Mouse (Mus musculus): ENCODE results near the gene Ilkap.

Gene Ilkap

DNA sequence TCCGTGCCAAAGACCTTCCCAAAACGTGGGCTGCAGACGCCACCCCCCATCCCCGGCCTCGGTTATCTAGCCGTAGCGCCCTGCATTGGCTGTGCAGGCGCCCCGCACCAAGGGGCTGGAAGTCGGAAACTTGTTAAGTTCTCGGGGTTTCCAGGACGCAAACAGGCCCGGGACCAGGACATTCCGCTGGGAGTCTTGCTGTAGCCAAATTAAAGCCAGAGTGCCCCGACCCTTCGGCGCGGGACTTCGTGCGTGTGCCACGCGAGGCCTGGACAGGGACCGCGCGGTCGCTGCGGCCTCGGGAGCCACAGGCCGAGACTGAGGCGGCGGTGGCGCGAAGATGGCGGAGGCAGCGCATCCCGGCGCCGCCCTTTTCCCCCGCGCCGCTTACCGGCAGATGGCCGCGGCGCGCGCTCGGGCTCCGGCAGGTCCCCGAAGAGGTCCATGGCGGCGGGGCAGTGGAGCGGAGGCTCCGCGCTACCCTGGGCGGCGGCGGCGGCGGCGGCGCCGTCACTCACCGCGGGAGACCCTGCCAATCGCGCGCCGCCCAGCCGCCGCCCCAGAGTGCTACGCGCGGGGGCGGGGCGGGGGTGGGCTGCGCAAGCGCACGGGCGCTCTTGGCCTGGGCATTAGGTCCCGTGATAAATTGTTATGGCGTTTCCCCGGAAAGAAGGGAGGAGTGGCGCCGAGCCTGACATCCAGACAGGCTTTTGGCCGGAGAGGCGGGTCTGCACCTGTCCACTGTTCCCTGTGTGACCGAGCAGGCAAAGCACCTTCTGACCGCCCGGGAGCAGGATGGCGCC lies at the start of gene Ilkap:
Gene Ilkap, minus strand, starts transcription at position 556 of the 803 bp plus-strand sequence.
- peak; percentile 92 for DNase-seq

DNA sequence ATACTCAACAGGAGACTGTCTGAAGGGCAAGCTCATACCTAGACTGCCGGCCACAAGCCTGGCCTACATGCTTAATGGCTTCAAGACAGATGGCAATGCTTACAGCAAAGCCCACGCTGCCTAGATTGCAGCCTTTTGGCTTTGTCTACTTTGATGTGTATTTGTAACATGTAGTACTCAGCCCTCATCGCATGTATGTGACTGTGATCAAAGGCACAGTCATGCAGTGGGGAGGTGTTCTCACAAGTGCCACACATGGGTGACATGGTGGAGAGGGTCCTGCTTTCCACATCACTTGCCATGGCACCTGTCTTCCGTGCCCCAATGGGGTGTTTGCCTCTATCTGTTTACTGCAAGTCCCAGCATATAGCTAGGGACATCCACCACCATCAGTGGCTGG lies 47.9 kb upstream of the Ilkap start:
- no peak for DNase-seq

DNA sequence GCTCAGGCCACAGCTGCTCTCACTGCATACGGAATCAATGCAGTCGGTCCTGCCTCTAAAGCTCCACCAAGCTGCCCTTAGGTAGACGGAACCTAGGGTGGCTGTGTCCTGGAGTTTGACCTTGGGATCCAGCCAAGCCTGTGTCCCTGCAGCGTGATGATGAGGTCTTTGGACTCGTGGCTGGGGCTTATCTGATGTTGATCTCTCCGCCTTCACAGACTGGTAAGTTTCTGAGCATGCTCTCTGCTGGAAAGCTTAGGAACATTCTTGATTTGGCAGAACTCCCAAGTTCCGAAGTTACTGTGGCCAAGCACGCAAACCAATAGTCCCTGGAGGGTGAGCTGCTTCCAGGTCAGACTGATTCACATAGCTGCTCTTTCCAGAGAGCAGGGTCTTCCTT lies 47.4 kb upstream of the Ilkap start:
- no peak for DNase-seq

DNA sequence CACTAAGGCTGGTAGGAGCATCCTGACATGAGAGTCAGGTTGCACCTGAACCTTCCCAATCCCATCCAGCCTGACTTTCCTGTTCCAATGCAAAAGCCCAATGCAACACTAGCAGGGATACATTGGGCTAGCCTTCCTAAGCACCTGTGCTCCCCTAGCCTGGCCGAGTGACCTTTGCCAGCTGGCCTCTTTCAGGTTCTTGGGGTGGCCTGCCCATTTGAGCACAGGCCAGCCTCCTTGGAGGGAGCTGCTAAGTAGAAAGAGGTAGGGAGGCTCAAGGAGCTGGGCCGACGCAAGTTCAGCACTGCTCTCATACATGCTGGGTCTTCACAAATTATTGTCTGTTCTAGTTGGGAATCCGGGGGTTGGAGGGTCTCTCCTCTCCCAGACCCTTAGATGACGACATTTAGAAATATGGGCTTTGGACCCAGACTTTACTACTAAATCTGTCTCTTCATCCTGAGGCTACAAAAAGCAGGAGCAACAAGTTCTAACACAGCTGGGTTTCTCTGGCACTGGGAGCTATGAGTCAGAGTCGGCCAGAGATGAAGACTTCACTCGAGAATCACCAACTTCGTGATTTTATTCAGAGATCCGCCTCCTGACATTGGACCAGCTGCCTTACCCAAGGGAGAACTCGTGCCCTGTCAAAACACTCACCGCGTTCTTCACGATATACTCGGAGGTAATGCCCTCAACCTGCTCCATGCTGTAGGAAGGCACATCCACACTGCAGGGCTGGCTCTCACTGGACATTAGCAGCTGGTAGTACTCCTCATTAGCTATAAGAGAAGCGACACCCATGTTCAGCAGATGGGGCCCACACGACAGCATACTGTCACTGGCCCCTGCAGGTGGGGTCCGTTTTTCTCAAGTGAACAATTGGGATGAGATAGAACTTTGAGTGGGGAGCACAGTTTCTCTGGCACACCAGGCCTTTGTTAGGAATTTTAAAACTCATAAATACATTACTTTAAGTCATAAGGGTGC lies 46.5 kb upstream of the Ilkap start:
- no peak for DNase-seq

DNA sequence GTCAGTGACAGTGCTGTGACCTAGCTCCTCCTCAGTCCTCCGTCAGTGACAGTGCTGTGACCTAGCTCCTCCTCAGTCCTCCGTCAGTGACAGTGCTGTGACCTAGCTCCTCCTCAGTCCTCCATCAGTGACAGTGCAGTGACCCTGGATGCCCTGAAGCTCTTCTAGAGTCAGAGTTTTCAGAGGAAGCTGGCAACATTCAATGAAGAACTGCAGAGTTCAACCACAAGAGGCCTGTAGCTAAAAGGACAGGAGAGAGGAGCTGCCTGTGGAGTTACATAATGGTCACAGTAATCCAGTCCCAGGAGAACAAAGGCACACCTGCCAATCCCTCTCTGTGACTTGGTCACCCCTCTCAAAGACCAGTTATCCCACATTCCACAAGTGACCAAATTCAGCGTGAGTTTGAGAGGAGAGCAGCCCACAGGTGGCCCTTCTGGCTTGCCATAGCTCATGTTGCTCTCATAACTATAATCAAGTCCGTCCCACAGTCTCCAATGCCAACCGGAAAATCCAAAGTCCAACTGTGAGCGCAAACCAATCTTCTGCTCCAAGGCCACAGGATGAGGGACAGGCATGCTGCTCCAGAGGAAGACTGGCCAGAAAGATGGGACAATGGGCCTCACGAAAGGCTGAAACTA lies 43.9 kb upstream of the Ilkap start:
- no peak for DNase-seq

DNA sequence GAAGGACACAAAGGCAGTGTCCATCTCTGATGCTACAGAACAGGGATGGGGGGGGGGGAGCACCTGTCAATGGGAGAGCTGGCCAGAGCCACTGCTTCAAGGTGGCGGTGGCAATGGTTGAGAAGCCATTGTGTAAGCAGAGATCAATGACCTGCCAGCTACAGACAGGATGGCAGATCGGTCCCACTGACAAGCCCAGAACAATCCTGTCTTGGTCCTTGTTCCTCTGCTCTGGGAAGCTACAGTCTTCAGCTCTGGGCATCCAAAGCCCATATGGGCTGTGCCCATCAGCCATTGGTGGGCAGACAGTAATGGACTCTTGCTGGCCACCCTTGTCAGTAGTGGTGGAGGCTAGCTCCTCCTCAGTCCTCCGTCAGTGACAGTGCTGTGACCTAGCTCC lies 43.2 kb upstream of the Ilkap start:
- DNase-seq, result no peak

DNA sequence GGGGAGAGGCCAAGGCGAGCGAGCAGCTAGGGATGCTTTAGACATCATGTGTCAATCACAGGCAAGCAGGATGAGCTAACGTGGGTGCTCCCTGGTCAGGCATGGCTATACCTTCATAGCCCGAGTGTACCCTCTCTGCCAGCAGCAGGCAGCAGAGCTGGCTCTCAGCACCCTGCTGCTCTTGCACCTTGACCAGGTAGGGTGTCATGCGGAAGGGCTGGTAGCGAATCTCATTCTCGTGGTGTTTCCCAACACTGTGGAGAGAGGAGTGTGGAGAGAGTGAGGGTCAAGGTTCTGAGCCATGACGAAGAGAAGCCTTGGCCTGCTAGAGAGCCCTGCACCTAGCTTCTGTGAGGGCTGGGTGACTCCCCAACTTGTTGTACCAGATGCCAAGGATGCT lies 41.2 kb upstream of the Ilkap start:
- DNase-seq, result no peak

DNA sequence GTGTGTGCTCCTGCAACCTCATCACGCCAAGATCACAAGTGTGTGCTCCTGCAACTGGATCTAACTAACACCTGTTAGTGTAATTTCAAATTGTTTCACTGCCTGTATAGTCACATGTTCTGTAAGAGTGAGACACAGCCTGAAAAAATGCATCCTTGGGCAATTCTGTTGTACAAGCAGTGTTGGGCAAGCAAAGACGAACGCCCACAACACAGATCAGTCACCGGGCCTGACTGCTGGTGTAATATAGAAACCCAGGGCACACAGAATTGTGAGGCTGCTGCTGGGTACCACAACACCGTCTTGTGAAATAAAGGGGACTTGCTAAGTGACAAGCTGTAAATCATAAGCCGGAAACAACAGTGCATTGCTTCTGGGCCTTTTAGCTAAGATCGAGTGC lies 39.0 kb upstream of the Ilkap start:
- DNase-seq, result no peak

DNA sequence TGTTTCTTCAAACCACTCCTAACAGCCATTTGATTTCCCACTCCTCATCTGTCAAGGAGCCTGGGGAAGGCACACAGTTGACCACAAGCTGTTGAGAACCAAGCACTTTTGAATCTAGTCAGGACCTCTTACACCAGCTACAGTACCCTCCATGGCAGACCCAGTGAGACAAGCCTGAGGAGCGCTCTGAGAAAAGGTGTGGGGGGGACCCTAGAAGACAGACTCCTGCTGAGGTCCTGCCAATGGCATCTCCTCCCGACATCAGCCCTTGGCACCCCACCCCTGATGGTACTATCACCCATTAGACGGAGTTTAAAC lies 38.4 kb upstream of the Ilkap start:
- DNase-seq, result no peak

DNA sequence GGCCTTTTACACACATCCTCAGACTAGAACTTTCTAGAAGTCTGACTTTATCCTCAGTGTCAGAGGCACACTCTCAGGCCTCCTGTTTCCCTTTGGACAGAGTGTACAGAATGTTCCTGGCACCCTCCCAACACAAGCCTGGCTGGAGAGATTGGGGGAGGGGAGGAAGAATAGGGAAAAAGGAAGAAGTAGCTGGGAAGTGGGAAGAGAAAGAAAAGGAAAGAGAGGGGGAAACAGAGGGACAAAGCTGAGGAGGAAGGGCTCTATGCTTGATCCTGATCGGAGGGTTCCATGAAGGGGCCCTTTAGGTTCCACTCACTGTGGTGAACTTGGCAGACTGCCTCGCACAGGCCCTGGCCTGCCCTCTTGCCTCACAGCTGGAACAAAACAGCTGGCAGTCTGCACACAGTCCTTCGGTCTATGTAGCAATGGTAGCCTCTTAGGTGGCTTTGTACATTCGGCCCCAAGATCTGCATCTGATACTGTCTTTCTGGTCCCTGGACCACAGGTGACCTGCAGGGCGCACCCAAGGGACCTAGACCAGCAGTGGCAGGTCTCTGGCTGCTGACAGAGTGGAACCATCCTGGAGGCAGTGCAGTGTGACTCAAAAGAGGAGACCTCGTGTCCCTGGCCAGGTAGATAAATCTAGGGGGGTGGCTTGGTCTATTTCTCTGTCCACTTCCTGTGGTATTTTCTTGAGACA lies 37.9 kb upstream of the Ilkap start:
- no peak for DNase-seq

DNA sequence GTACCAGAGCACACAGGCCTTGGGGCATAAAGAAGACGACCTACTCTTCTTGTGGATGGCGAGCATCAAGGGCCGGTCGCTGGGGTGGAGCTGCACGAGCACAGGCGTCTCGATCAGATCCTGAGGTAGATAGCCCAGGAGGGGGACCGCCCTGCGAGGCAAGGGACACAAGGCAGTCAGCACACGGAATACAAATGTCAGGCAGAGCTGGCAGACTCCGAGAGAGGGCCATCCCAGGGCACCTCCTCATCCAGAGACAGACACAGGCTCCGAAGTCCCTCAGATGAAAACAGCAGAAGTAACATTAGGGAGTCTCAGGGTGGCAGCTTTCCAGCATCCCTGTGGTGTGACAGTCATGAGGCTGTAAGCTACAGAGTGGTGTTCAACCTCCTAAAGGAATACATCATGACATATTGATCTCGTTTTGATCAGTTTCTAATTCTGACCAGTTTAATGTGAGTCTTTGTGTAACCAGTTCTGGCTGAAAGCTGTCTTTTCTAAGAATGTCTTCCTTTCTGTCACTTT lies 37.1 kb upstream of the Ilkap start:
- no peak for DNase-seq

DNA sequence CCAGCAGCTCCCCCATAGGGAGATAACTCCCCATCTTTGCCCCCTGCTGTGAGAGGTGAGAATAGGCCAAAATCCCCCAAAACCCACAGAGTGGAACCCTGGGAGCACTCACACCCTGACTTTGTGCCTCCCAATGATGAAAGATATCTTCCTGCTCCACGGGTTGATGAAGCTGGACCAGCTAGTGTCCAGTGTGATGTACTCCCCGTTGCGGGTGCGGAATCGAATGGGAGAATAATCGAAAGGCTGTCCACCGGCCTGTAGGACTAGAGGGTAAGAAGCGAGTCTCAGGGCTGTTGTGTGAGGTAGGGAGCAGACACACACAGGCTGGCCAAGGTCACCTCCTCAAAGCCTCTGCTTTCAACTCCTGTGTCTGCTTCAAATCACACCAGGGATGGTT lies 36.3 kb upstream of the Ilkap start:
- no peak for DNase-seq

DNA sequence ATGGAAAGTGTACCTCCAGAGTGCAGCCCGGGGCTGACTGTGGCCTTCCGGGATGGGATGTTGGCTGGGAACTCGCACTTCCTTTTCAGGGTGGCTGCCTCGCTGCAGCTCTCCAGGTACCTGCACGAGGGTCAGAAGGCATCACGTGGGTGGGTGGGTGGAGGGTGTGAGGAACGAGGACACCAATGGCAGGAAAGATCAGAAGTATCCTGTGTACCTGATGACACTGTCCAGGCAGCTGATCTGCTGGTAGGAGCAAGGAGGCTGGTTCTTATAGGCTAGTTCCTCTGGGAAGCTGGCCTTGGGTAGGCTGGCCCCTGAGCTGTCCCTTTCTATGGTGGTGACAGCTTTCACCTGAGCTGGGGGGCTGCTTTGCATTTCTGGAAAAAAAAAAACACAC lies 32.1 kb upstream of the Ilkap start:
- DNase-seq, result no peak

DNA sequence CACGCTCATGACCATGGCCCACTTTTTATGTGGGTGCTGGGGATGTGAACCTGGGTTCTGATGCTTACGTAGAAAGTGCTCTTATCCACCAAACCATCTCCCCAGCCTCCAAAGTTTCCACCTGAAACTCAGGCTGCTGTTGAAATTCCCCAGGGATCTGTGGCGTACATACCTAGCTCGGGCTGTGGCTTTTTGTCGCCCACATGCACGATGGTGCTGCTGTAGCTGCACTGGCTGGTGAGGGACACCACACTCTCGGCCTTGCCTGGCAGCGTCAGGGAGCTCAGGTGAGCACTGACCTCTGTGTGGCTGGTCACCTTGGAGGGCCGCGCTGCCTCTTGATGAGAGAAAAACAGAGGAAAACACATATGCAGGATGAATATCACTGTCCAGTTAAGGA lies 30.6 kb upstream of the Ilkap start:
- DNase-seq, result no peak

DNA sequence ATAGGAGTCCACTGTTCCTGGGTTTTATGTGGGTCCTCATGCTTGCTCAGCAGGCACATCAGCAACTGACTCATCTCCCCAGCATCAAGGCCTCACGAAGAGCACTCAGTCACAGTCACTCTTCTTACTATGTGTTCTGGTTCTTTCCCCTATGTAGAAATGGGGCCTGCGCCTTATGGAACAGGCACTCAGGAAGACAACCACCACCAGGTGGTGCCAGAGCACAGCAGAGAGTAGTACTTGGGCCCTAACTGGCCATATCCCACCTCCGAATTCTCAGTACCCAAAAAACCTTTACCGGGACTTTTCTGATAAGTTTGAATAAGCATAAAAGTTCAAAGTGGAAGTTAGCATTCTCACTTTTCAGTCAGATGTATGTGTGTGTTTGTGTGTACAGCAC lies 30.0 kb upstream of the Ilkap start:
- peak; percentile 61 for DNase-seq

DNA sequence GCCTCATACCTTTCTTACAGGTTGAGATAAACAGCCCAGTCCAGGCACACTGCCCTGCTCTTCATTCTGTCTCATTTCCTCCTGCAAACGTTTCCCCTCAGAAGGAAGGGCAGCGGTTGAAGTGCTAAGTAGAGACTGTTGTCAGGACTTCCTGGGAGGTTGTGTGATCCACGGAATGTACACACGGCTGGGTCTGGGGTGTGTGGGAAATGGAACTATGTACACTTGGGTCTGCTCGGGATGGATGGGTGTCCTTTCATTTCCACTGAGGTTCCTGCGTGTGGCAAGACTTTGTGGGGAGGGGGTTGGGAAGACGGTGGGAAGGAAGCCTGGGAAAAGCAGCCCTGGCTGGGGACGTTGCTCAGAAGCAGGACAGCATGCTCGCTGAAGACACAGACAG lies 27.8 kb upstream of the Ilkap start:
- no peak for DNase-seq

DNA sequence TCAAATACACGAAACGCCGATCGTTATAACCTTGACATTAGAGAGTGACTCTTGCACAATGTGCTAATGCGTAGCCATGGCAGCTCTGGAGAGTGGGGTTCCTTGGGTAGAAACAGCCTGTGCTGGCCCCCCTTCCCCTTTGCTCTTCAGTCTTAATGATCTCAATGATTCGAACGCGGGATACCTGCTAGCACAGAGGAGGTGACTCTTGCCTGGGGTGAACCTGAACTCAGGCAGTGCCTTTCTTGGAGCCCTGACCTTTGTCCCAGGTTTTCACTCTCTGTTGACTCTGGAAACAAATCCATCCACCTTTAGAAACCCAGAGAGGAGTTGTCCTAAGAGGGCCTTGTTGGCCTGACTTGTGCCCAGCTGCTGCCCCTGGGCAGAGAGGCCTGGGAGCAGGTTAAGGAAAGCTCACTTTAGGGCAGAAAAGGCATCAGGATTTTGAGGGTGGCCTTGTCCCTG lies 22.0 kb upstream of the Ilkap start:
- DNase-seq, result no peak

DNA sequence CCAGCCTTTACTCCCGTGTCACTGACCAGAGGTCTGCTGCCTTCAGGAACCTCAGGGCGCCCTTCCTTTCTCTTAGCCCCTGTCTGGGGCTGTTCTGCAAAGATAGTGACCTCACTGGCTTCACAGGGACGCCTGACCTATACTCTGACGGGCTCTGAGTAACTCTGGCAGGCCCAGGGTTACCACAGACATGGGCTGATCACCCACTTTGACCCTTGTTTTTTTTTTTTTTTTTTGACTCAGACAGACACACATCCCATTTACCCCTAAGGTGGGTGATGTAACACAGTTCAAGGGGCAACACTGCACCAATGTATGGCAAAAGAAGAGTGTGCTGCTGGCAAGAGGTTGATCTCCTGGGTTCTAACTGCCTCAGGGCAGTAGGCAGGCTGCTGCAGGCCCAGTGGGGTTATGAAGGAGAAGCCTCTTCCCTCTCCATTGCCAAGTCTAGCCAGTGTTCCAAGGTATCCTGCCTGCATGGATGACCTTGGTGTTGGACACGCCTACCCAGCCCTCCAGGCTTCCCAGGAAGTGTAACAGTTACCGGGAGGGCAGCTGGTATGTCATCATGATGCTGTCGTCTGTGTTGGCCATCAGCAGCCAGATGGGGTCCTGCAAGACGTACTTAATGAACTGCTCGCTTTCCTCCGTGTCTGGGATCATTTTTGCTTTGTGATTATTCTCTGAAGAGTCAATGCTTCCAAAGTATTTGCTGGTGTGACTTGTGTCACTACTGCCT lies 21.4 kb upstream of the Ilkap start:
- no peak for DNase-seq

DNA sequence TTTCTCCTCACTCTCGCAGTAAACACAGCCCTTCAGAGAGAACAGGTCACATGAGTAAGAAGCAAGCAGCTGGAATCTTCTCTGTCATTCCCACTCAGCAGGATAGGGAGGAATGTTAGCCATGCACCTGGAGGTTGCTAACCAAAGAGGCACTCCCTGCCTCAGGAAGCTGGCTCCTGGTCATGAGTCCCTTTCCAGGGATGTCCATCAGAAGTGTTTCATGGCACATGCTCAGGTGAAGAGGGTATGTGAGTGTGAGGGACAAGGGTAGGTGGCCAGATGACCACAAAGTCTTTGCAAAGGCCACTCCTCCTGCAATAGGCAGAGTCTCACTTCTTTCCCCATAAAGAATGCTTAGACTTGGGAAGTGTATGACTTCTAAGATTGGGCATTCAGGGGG lies 19.4 kb upstream of the Ilkap start:
- DNase-seq, result no peak

DNA sequence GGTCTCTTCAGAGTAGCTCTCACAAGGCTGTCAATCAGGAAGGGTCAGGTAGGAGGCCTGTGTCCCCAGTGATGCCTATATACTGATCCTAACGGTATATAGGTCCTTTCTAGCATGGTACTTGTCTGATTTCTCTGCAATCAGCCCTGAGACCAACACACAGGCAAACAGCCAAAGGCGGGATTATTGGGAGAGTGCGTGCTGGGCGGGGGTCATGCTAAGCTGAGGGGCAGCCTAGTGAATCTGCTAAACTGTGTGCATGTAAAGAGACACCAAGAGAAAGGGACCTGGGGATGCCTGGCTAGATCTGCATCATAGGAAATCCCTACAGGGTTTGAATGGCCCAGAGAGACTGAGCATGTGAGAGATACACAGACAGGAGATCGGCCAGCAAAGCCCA lies 16.7 kb upstream of the Ilkap start:
- DNase-seq, result peak; percentile 51

DNA sequence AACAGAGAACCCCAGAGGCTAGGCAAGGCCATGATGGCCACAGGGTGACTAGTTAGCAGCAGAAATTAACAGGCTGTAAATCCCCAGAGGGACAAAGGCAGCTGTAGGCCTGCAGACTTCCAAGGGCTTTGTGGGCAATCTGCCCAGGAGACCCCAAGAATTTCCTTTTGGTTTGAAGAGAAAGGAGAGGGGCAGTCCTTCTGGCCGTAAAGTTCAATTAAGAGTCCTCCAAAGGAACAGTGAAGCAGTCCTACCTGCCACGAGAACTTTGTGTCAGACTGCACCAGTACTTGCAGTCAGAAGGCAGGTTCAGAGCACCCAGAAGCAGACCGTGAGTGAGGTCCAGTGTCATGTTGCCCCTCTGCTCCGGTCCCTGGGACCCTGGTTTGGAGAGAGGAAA lies 16.3 kb upstream of the Ilkap start:
- DNase-seq, result peak; percentile 59

Data from cerebellum, adult 9-11 months (tissue).